Mouse (Mus musculus) gastrocnemius, adult 2 months (tissue): ENCODE results near the gene Slc2a5. TPM values are rescaled to one million over a fixed set of nuclear protein-coding genes. Genes with fewer than 3 reads are reported as not detected.

Experiments used
- DNase-seq: peaks from one replicate; pipeline ENCODE4 v3.0.0; 2022
- H3K27ac ChIP-seq: fragments of 200-600 bp; 2 replicates; pipeline ENCODE4 v1.8.1; 2022; ENCODE audit warnings: mild to moderate bottlenecking
- H3K4me3 ChIP-seq: fragments of 200-600 bp; 2 replicates; pipeline ENCODE4 v1.8.1; 2022; ENCODE audit warnings: mild to moderate bottlenecking, moderate library complexity
- CTCF ChIP-seq: fragments of 200-600 bp; IDR thresholded peaks from 2 replicates; pipeline ENCODE4 v1.8.1; 2022; ENCODE audit warnings: antibody characterized with exemption, mild to moderate bottlenecking, moderate library complexity
- intact Hi-C: fragments of 180-260 bp; cut with DNase I; formaldehyde crosslinking; loops from one replicate; pipeline ENCODE4 v1.15.1; 2025
- long read RNA-seq, 2 experiments: library from polyadenylated mRNA; stranded (forward); transcript quantifications; one replicate each; pipeline ENCODE4 v2.0.0; 2021
- total RNA-seq, 2 experiments: library from RNA; stranded (reverse); gene quantifications; 2 replicates each; pipeline ENCODE4 v1.2.3; 2021

Gene Slc2a5
- total RNA-seq: not detected
- long read RNA-seq, experiment 1: 0 reads
- long read RNA-seq, experiment 2: 0 reads

DNA sequence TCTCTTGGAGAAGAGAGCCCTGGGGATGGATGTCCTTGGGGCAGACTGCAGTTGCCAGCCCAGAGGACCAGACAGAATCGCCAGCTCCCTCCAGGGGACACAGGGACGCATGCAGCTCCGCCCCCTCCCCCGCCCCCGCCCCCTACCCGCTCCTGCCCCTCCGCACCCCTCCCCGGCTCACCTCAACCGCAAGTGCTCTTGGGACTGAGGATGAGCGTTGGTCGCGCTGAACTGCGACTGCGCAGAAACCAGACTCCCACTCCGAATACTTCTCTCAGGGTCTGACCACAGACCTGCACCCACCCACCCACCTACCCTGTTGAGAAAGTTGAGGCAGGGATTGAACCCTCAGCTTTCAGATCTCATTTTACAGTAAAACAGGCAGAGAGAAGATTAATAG is at the start of gene Slc2a5:
Slc2a5 (plus strand) TSS at position 229 of the 400 bp plus-strand sequence.
- no peak for TF ChIP-seq CTCF
- intact Hi-C loops: no loop called here
- Histone ChIP-seq H3K4me3 (no peak within 1 kb of the TSS), H3K27ac (no peak within 1 kb of the TSS)
- DNase-seq: no peak

DNA sequence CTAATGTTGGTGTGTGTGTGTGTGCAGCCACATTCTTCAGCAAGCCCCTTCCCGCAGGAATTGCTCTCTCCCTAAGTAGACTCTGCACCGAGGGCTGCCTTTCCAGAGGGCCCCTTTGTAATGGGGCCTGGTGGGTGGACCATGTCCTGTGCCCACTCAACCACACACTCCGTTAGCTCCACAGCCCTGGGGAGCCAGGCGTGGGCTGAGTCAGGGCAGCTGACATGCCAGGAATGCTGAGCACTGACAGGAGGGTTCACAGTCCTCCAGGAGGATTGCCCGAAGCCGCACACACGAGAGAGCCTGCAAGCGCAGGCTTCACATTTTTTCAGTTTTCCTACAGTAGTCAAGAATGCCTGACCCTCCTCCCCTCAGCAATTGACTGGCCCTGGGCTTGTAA is 48.9 kb upstream of the Slc2a5 start:
- no peak for TF ChIP-seq CTCF
- intact Hi-C loops: no loop called here
- H3K4me3 ChIP-seq: no peak overlapping the region
- no peak for DNase-seq
- H3K27ac ChIP-seq: no peak overlapping the region

DNA sequence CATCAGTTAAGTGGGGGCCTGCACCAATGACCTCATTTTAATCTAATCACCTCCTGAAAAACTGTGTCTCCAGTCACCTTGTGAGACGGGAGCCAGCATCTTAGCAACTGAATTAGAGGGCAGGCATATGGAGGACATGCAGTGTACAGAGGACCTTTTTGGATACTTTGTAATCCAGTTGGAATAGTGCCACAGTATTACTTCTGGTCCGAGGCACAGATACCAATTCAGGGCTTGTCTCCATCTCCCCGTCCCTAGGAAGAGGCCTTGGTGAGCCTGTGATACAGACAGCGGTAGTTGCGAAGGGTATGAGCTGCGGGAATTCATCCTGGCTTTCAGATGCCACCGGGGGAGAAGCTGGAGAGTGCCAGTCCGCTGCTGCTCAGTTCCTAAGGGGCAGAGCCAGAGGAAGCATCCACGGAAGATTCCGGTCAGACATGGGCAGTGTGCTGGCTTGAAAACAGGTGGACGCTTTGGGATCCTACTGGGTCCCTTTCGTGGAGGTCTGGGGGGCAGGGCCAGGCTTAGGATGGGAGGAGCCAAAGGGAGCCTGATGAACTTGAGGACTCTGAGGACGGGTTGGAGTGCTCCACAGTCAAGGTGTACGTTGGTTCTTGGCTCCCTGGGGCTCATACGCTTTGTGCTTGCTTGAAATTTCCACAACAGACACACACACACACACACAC is 46.5 kb upstream of the Slc2a5 start:
- no peak overlapping the region for H3K4me3 ChIP-seq
- intact Hi-C loops: loop anchor here (1.0 kb wide), 1 partner anchor 37 kb away; no protein-coding TSS in a partner anchor
- no peak for DNase-seq
- no peak overlapping the region for H3K27ac ChIP-seq
- no peak for TF ChIP-seq CTCF

DNA sequence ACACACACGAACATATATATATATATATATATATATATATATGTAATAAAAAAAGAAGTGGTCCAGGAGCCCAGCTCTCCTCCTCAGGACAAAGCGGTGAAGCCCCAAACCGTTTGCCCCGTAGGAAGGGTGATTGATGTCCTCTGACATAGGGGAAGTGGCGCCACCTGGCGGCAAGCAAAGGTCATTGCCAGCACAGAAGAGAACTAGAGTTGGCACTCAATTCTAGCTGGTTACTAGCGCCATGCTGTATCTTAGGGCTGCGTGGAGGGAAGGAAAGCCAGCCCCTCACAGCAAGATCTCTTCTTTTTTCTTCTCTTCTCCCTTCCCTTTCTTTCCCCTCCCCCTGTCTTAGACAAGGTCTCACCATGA is 46.0 kb upstream of the Slc2a5 start:
- DNase-seq: peak; percentile 73
- peak; percentile 79 for TF ChIP-seq CTCF
- Histone ChIP-seq H3K27ac (no peak overlapping the region), H3K4me3 (no peak overlapping the region)
- intact Hi-C loops: loop anchor here (1.0 kb wide), 1 partner anchor 38 kb away; no protein-coding TSS in a partner anchor

DNA sequence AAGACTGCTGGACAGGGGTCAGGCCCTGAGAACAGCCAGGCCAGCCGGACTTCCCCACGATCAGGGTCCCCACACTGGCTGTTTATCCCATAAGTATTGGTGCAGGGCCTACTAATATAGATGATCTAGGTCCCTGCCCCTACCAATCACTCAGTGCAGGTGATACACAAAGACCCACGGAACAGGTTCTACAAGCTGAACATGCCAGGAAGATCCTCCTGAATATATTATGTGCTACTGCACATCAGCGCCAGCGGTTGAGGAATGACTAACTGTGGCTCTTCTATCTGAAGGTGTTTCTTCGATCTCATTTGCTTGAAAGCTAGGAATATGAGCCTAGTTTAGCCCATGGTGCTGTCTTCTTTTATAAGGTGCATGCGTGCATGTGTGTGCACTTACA is 43.7 kb upstream of the Slc2a5 start:
- DNase-seq: no peak
- no peak for TF ChIP-seq CTCF
- intact Hi-C loops: no loop called here
- H3K4me3 ChIP-seq: no peak overlapping the region
- H3K27ac ChIP-seq: no peak overlapping the region

DNA sequence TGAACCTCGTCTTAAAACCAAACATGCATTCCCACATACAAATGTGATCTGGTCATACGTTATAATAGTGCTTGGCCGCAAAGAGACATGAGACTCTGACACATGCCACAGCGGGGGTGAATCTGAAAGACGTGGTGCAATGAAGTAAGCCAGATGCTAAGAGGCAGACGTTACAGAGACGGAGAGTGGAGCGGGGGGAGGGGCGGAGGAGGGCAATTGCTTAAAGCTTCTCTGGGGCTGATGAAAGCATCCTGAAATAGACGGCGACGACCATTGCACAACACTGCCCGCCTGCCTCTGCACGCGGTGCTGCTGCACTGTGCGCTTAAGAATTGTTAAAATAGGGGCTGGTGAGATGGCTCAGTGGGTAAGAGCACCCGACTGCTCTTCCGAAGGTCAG is 42.9 kb upstream of the Slc2a5 start:
- intact Hi-C loops: no loop called here
- peak; percentile 75 for DNase-seq
- no peak for TF ChIP-seq CTCF
- Histone ChIP-seq H3K4me3 (no peak overlapping the region), H3K27ac (peak overlapping the region; percentile 28; the same call in 1 of the 2 replicates)

DNA sequence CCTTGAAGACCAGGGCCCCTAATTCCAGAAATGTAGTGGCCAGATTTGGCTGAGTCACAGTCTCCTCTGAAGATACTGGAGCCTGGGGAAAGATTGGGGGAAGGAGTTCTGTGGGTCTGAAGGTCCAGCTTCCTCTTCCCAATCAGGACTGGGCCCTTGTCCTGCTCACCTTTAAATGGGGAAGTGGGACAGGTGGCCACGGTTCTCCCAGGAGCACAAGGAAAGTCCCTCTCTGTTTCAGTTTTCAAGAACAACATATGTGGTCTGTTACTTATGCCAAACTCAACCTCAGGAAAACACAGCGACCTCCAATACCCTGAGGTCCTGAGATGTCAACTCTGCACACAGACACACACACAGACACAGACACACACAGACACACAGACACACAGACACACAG is 40.4 kb upstream of the Slc2a5 start:
- Histone ChIP-seq H3K27ac (no peak overlapping the region), H3K4me3 (no peak overlapping the region)
- TF ChIP-seq CTCF: no peak
- no peak for DNase-seq
- intact Hi-C loops: no loop called here

DNA sequence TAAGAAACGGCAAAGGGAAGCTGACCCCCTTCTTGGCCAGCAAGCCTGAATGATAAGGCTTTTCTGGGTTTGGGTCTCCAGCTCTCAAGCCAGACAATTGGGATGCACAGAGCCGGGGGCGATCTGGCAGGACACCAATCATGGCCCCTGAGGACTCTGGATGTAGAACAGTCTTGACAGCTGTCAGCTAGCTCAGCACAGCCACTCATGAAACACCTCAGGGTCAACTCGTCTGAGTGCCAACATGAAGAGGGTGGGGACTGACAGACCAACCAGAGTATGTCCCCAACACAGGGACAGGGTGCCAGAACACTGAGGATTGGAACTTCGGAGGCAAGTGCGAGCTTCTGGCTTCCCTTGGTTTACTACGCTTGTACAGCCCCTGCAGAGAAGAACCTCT is 39.8 kb upstream of the Slc2a5 start:
- no peak for DNase-seq
- no peak overlapping the region; the same call in 1 of the 2 replicates for H3K27ac ChIP-seq
- no peak for TF ChIP-seq CTCF
- no peak overlapping the region for H3K4me3 ChIP-seq
- intact Hi-C loops: no loop called here

DNA sequence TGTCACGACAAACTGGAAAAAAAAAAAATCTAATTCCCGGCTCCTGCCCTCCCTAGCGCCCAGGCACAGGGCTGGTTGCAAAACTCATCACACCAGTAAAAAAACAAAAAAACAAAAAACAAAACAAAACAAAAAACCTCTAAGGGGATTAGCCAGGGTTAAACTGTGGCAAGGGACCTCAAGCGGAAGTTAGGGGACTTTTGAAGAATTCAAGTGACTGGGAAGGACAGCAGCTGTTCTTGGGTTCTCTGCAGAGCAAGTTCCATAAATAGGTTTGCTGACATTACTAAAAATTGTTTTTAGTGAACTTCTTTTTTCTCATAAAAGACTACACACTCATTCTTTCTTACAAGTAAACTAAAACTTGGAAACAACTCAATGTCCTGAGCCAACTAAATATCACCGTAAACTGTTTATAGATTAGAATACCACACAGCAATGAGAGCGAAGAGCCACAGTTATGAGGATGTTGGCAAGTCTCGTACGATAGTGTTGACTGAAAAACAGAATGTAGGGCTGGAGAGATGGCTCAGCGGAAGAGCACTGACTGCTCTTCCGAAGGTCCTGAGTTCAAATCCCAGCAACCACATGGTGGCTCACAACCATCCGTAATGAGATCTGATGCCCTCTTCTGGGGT is 38.6 kb upstream of the Slc2a5 start:
- DNase-seq: no peak
- TF ChIP-seq CTCF: no peak
- H3K27ac ChIP-seq: peak overlapping the region; percentile 24
- intact Hi-C loops: no loop called here
- no peak overlapping the region for H3K4me3 ChIP-seq

DNA sequence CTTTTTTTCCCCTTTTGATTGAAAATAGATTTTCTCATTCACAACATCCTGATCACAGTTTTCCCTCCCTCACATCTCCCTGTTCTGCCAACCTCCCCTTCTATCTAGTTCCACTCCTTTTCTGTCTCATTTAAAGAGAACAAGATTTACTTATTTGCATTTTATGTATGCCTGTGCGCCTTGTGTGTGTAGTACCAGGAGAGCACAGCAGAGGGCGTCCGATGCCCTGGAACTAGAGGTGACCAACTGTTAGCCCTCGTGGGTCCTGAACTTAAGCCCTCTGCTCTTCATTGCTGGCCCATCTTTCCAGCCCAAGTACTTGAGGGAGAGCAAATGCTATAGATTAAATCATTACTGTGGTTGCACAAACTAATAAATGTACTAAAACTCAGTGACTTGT is 33.7 kb upstream of the Slc2a5 start:
- DNase-seq: no peak

DNA sequence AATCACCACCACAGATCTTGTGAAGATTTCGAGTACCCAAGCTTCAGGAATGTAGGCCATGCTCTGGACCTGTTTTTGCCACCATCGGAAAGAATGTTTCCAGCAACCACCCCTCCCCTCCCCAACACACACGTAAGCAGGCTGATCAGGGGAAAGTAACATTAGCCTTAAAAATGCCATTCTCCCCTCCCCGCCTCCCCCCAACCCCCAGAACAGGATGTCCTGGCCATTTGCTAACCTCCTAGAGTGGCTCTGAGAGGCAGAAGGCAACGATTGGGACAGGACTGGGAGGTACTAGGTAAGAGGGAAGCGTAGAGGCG is 32.3 kb upstream of the Slc2a5 start:
- peak overlapping the region; percentile 98 for H3K27ac ChIP-seq
- no peak for TF ChIP-seq CTCF

More for the DNA sequence above, 33.7 kb upstream of the Slc2a5 start:
- Histone ChIP-seq H3K4me3 (no peak overlapping the region), H3K27ac (no peak overlapping the region)
- TF ChIP-seq CTCF: peak; percentile 16; the same call in 1 of the 2 replicates
- intact Hi-C loops: no loop called here

DNA sequence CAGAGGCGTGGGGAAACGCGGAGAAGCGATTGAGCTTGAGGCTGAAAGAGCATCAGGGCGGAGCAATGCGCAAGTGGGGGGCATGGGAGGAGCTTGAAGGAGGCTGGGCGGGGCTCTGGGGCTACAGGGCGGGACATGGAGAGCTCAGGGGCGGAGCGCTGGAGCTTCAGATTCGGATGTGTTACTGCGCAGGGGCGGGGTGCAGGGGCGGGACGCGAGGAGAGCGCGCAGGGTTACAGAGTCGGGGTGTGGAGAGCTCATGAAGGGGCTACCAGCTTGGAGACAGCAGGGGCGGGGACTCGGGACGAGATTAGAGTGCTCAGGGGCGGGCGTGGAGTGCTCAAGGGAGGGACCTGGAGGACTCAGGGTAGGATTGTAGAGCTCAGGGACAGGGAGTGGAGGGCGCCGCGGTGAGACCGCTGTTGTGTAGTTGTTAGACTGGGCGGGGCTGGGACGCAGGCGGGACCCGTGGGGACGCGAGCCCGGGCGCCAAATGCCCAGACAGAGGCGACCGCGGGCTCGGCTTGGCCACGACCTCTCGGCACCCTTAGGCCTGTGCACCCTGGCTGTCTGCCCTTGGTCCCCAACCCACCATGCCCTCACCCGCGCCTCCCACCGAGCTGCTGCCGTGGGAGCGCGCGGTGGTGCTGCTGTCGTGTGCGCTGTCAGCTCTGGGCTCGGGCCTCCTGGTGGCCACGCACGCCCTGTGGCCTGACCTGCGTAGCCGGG is 31.8 kb upstream of the Slc2a5 start, which contains the start of gene Gpr157:
Gpr157 (plus strand) TSS at position 205 of the 729 bp plus-strand sequence.
- intact Hi-C loops: no loop called here
- peak within 1 kb of the TSS; percentile 76 for H3K4me3 ChIP-seq
- peak; percentile 96 for DNase-seq
- TF ChIP-seq CTCF: peak; percentile 57
- peak within 1 kb of the TSS; percentile 98 for H3K27ac ChIP-seq

More for the DNA sequence above, 32.3 kb upstream of the Slc2a5 start:
- peak overlapping the region; percentile 76 for H3K4me3 ChIP-seq
- no peak for DNase-seq
- intact Hi-C loops: no loop called here
